Mouse (Mus musculus): ENCODE measurements around the gene Olfr328.

DNA sequence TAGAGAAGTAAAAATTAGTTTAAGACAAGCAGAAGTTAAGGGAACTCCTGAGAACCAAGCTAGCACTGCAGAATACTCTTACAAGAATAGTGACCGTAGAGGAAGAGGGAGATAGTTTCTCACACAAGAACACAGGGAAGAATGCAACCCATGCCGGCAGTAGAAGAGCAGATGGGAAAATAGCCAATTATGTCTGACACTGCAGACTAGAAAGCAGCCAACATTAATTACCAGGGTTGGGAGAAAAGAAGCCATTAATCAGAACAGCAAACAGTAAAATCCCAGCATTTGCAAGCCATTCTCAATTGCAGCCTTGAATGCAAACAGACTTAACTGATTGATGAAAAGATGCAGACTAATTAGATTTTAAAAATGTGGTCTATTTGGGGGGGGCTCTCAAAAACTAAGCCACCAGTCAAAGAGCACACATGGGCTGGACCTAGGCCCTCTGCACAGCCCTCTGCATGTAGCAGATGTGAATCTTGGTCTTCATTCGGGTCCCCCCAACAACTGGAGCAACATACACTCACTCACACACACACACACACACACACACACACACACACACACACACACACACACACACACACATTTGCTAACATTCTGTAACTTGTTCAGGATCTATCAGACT, 33.3 kb upstream of the Olfr328 start:
- TF ChIP-seq GATA1 (IDR thresholded peaks at IDR 0.05; ENCODE audit: borderline replicate concordance, low read length) (no peak), FLI1 (IDR thresholded peaks at IDR 0.05; ENCODE audit: low read length) (no peak)

All from megakaryocyte, embryonic 14.5 days (primary cell).